Mouse (Mus musculus) liver, embryonic 14.5 days (tissue): Measurements from ENCODE around the gene Hhex. TPM values are rescaled to one million over a fixed set of nuclear protein-coding genes. Genes with fewer than 3 reads are reported as not detected.

Experiments
- ATAC-seq: fragments of 200-750 bp; cut with Nextera tagmentation; 2 replicates; pipeline ENCODE4 v1.8.0; 2017; ENCODE audit warnings: moderate number of reproducible peaks, mild to moderate bottlenecking, moderate library complexity; ENCODE audit not compliant: insufficient read depth
- DNase-seq, 3 experiments: peaks; one replicate each; pipeline ENCODE4 v3.0.0-alpha.2; 2012 to 2013; ENCODE audit warnings: low read depth in 3 of 3, low spot score in 3 of 3
- H3K27ac ChIP-seq: fragments of 300-500 bp; sonication (generic); 2 replicates; pipeline ENCODE4 v1.5.1; 2014; ENCODE audit warnings: moderate library complexity, mild to moderate bottlenecking, control low read depth, inconsistent platforms
- H3K27me3 ChIP-seq: fragments of 300-500 bp; sonication (generic); 2 replicates; pipeline ENCODE4 v1.6.1; 2014; ENCODE audit warnings: mild to moderate bottlenecking, low read length, moderate library complexity; ENCODE audit not compliant: control insufficient read depth, insufficient read depth
- H3K36me3 ChIP-seq: fragments of 300-500 bp; sonication (generic); replicated peaks from 2 replicates; pipeline ENCODE4 v1.6.1; 2014; ENCODE audit warnings: low read depth; ENCODE audit not compliant: control insufficient read depth, insufficient read depth
- H3K4me1 ChIP-seq, 2 experiments: fragments of 200-500 bp in 1 of 2; fragments of 300-500 bp in 1 of 2; sonication (generic) in 1 of 2; replicated peaks; 2 replicates each; pipeline ENCODE4 v1.6.1; 2012 to 2014; ENCODE audit warnings: antibody characterized with exemption in 1 of 2, inconsistent platforms in 1 of 2, low read length in 1 of 2; ENCODE audit not compliant: control insufficient read depth in 2 of 2, insufficient read depth in 2 of 2
- H3K4me2 ChIP-seq: fragments of 300-500 bp; sonication (generic); 2 replicates; pipeline ENCODE4 v1.6.1; 2014; ENCODE audit warnings: low read depth, mild to moderate bottlenecking, control low read depth, moderate library complexity
- H3K4me3 ChIP-seq, 2 experiments: fragments of 200-500 bp in 1 of 2; fragments of 300-500 bp in 1 of 2; sonication (generic) in 1 of 2; 2 replicates each; pipeline ENCODE4 v1.5.1; 2012 to 2014; ENCODE audit warnings: low read depth in 2 of 2, low read length in 2 of 2, mild to moderate bottlenecking in 2 of 2, control low read depth in 1 of 2, inconsistent platforms in 1 of 2, moderate library complexity in 1 of 2; ENCODE audit not compliant: insufficient read depth in 1 of 2
- H3K9ac ChIP-seq: fragments of 300-500 bp; sonication (generic); replicated peaks from 2 replicates; pipeline ENCODE4 v1.6.1; 2014; ENCODE audit warnings: mild to moderate bottlenecking, control low read depth, moderate library complexity
- H3K9me3 ChIP-seq: fragments of 300-500 bp; sonication (generic); 2 replicates; pipeline ENCODE4 v1.6.1; 2016; ENCODE audit warnings: low read length, mixed read lengths; ENCODE audit not compliant: control insufficient read depth
- CTCF ChIP-seq: IDR thresholded peaks from 2 replicates; pipeline ENCODE4 v1.5.1; 2016; ENCODE audit warnings: antibody characterized with exemption, low read depth, control low read depth
- EP300 ChIP-seq: IDR thresholded peaks from 2 replicates; pipeline ENCODE4 v1.6.1; 2016; ENCODE audit warnings: antibody characterized with exemption, low read depth
- WGBS: fragments of 180-500 bp; shearing (Covaris S2); extraction: QIAGEN DNeasy Blood & Tissue Kit; methylation state at CpG from one replicate; pipeline ENCODE4 v1.1.7; 2014; ENCODE audit not compliant: insufficient replicate concordance; 5-methylcytosine and 5-hydroxymethylcytosine counted together
- polyA plus RNA-seq, 2 experiments: library from polyadenylated mRNA; depleted of rRNA in 1 of 2; stranded (reverse) in 1 of 2; unstranded in 1 of 2; fragments of >200 nt; fragmentation: Nextera tagmentation in 1 of 2; extraction: Ambion mirVana in 1 of 2; gene quantifications; 2 replicates each; pipeline versions ENCODE4 v1.2.1 to v1.2.3; 2012 to 2014

Gene Hhex
- polyA plus RNA-seq, 2 experiments: 10.3 to 13.5 TPM

- no peak overlapping the region for H3K27ac ChIP-seq
- no peak for ATAC-seq
These were observed 5.6 kb downstream of the Hhex start for GRCm38 (mm10) chr19:37440181-37440580.

GRCm38 (mm10) chr19:37440708-37441475 lies 6.3 kb downstream of the Hhex start:
- ATAC-seq (peak; percentile 57; the same call in 1 of the 2 replicates), DNase-seq (no peak)
- no peak overlapping the region for H3K4me2 ChIP-seq
- no peak overlapping the region for H3K27ac ChIP-seq
- no peaks in the 10 kb centered on the region for H3K36me3 ChIP-seq
- TF ChIP-seq EP300 (no peak), CTCF (no peak)
- peaks cover 6 to 19% of the 10 kb centered on the region in 2 experiments; a peak in 3 of 4 replicates for H3K4me1 ChIP-seq
- peaks cover 18% of the 10 kb centered on the region for H3K27me3 ChIP-seq
- H3K4me3 ChIP-seq: no peak overlapping the region
- H3K9ac ChIP-seq: no peak overlapping the region
- 66% methylated on average over 16 of the region's 16 CpGs for WGBS
- no peaks in the 10 kb centered on the region for H3K9me3 ChIP-seq

More at GRCm38 (mm10) chr19:37440181-37440580, 5.6 kb downstream of the Hhex start:
- peaks cover 25% of the 10 kb centered on the region for H3K27me3 ChIP-seq
- 45% methylated on average over 4 of the region's 4 CpGs for whole genome bisulfite sequencing
- H3K4me2 ChIP-seq: no peak overlapping the region
- H3K9ac ChIP-seq: no peak overlapping the region
- no peak for DNase-seq
- H3K36me3 ChIP-seq: no peaks in the 10 kb centered on the region
- peaks cover 6 to 19% of the 10 kb centered on the region in 2 experiments; a peak in 3 of 4 replicates for H3K4me1 ChIP-seq
- no peak overlapping the region for H3K4me3 ChIP-seq
- H3K9me3 ChIP-seq: no peaks in the 10 kb centered on the region
- TF ChIP-seq EP300 (no peak), CTCF (no peak)

GRCm38 (mm10) chr19:37442524-37443286 lies 8.1 kb downstream of the Hhex start:
- Histone ChIP-seq H3K9me3 (no peaks in the 10 kb centered on the region), H3K9ac (no peak overlapping the region), H3K27ac (no peak overlapping the region), H3K4me2 (no peak overlapping the region), H3K27me3 (no peaks in the 10 kb centered on the region), H3K4me1 (peaks cover 6 to 19% of the 10 kb centered on the region in 2 experiments; a peak in 3 of 4 replicates), H3K36me3 (no peaks in the 10 kb centered on the region), H3K4me3 (no peak overlapping the region)
- 17% methylated on average over 10 of the region's 10 CpGs for WGBS
- TF ChIP-seq CTCF (no peak), EP300 (no peak)
- no peak for DNase-seq
- peak; percentile 31; the same call in 1 of the 2 replicates for ATAC-seq

GRCm38 (mm10) chr19:37443631-37444140 lies 9.1 kb downstream of the Hhex start:
- Histone ChIP-seq H3K9me3 (no peaks in the 10 kb centered on the region), H3K27me3 (no peaks in the 10 kb centered on the region), H3K9ac (no peak overlapping the region), H3K36me3 (no peaks in the 10 kb centered on the region), H3K27ac (no peak overlapping the region), H3K4me2 (no peak overlapping the region), H3K4me3 (no peak overlapping the region), H3K4me1 (peaks cover 6 to 19% of the 10 kb centered on the region in 2 experiments; a peak in 3 of 4 replicates)
- ATAC-seq: no peak
- 8% methylated on average over 4 of the region's 4 CpGs for WGBS
- TF ChIP-seq EP300: no peak
- no peak for DNase-seq

- peaks cover 3 to 5% of the 10 kb centered on the region in 2 experiments; a peak in 2 of 4 replicates for H3K4me1 ChIP-seq
- ATAC-seq (no peak), DNase-seq (no peak)
- no peaks in the 10 kb centered on the region for H3K9me3 ChIP-seq
- no peak overlapping the region for H3K27ac ChIP-seq
- H3K36me3 ChIP-seq: no peaks in the 10 kb centered on the region
- no peak overlapping the region for H3K4me2 ChIP-seq
- H3K4me3 ChIP-seq: 0 out of 4 replicates have a peak overlapping the region, but pooled peaks of 1 of the 2 experiments have one; percentile 30
- no peaks in the 10 kb centered on the region for H3K27me3 ChIP-seq
- TF ChIP-seq EP300 (no peak), CTCF (no peak)
- no peak overlapping the region for H3K9ac ChIP-seq
- 29% methylated on average over 5 of the region's 5 CpGs for WGBS
These were observed 13.6 kb downstream of the Hhex start for GRCm38 (mm10) chr19:37448212-37448611.
